Mouse (Mus musculus) left cerebral cortex, postnatal 4 days (tissue): ENCODE results near the gene Slc15a1. TPM values are rescaled to one million over a fixed set of nuclear protein-coding genes. Genes with fewer than 3 reads are reported as not detected.
"Not testable (repeated sequence)": the region's sequence is repeated elsewhere in the genome, so short reads cannot be mapped to it uniquely, and the experiment has no call there.

ENCODE experiments used
- DNase-seq: peaks from one replicate; pipeline ENCODE4 v3.0.0-alpha.2; 2022
- intact Hi-C: fragments of 180-260 bp; cut with DNase I; formaldehyde crosslinking; loops from one replicate; pipeline ENCODE4 v1.15.1; 2025
- total RNA-seq, 2 experiments: library from RNA; stranded (reverse); gene quantifications; 2 replicates each; pipeline ENCODE4 v1.2.3; 2021

Gene Slc15a1
- total RNA-seq, 2 experiments from 2014 or later: 0.28 TPM; not detected in 1

GRCm38 (mm10) chr14:121416626-121417319 is 88.3 kb downstream of the Slc15a1 start:
- intact Hi-C loops: no loop called here
- no peak for DNase-seq

- intact Hi-C loops: no loop called here
- DNase-seq: no peak
Measured at GRCm38 (mm10) chr14:121414635-121415241, 90.3 kb downstream of the Slc15a1 start.

- DNase-seq, intact Hi-C loops: not testable (repeated sequence)
Measured at GRCm38 (mm10) chr14:121413726-121414125, 91.3 kb downstream of the Slc15a1 start.

Other genes with a start within 250 kb of the Slc15a1 start
- 10 to 100 TPM; 45.9 to 52.1 TPM for gene Stk24, start 125.2 kb downstream of the Slc15a1 start, total RNA-seq